Mouse (Mus musculus): ENCODE results near the gene Tnni3k. TPM values are rescaled to one million over a fixed set of nuclear protein-coding genes. Genes with fewer than 3 reads are reported as not detected.
"Not testable (repeated sequence)": the region's sequence is repeated elsewhere in the genome, so short reads cannot be mapped to it uniquely, and the experiment has no call there.

Gene Tnni3k
- polyA plus RNA-seq, 1 experiment from 2014 or later, result not detected

DNA sequence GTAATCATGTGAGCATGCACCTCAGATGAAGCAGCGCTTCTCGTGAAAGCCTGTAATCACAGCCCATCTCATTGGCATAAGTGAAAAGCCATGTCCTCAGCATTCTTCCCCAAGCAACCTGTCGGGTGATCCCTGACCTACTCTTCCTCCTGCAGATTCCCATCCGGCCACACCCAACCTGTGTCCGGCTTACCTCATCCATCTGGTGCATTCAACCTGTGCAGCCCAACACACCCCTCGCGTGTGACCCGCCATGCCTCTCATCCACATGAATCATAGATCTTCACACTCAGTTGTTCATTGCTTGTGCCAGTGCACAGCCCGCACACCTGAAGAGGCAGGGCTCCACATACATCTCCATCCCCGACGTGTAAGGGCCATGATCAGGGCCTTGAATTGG, 217.3 kb downstream of the Tnni3k start:
- Histone ChIP-seq H3K9ac (replicated peaks; ENCODE audit: low read depth, low read length) (no peak overlapping the region), H3K4me2 (replicated peaks; ENCODE audit: low read depth, low read length) (no peak overlapping the region), H3K36me3 (ENCODE audit: control insufficient read depth, insufficient read depth, low read length) (no peaks in the 10 kb centered on the region), H3K27ac (ENCODE audit: low read length) (no peak overlapping the region), H3K4me1 (ENCODE audit: control insufficient read depth, insufficient read depth, low read length) (no peaks in the 10 kb centered on the region), H3K27me3 (ENCODE audit: control insufficient read depth, insufficient read depth, low read length) (no peaks in the 10 kb centered on the region), H3K4me3 (ENCODE audit: low read depth, low read length) (no peak overlapping the region), H3K9me3 (ENCODE audit: control insufficient read depth, low read depth, low read length) (no peaks in the 10 kb centered on the region)
- no peak for ATAC-seq (ENCODE audit: insufficient number of reproducible peaks, insufficient read depth, low FRiP score, low read depth)
- WGBS, result 92% methylated on average over 11 of the region's 11 CpGs

DNA sequence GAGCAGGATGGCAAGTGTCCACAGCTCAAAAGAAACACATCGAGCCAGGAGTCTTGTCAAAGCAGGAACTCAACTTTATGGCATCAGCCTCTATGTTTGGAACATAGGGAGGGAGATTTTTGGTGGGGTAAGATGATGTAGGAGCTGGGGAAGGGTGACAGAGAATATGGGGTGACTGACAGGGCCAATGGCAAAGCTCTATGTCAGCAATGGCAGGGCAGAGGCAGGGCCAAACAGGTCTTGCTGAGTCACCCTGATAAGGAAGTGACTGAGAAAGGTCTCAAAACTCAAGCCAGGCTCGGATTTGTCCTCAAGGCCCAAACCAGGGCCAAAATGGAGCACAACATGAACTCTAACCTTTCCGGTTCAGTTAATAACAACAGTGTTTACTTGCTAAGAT, 219.1 kb downstream of the Tnni3k start:
- Histone ChIP-seq H3K9me3 (ENCODE audit: control insufficient read depth, low read depth, low read length) (no peaks in the 10 kb centered on the region), H3K36me3 (ENCODE audit: control insufficient read depth, insufficient read depth, low read length) (no peaks in the 10 kb centered on the region), H3K27ac (ENCODE audit: low read length) (no peak overlapping the region), H3K4me2 (replicated peaks; ENCODE audit: low read depth, low read length) (no peak overlapping the region), H3K4me3 (ENCODE audit: low read depth, low read length) (no peak overlapping the region), H3K9ac (replicated peaks; ENCODE audit: low read depth, low read length) (no peak overlapping the region), H3K27me3 (ENCODE audit: control insufficient read depth, insufficient read depth, low read length) (no peaks in the 10 kb centered on the region), H3K4me1 (ENCODE audit: control insufficient read depth, insufficient read depth, low read length) (no peaks in the 10 kb centered on the region)
- WGBS, result 79% methylated on average over 3 of the region's 3 CpGs
- ATAC-seq (ENCODE audit: insufficient number of reproducible peaks, insufficient read depth, low FRiP score, low read depth), result no peak

DNA sequence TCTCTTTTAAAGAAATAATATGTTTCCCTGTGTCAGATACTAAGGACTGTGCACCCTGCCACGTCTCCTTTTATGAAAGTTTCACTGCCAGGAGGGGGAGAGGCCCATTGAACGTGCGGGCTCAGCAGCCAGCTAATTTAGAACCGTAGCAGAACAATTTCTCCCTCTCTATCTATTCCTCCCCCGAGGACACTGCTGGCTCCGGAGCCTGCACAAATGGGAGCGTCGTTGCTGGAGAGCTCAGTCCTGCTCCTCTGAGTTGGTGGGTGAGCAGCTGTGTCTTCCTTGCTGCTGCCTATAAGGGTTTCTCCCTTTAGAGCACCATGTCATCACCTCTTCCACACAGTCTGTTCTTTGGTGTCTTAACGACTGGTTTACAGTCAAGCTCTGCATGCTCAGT, 220.8 kb downstream of the Tnni3k start:
- no peak overlapping the region for H3K4me3 ChIP-seq (ENCODE audit: low read depth, low read length)
- H3K4me1 ChIP-seq (ENCODE audit: control insufficient read depth, insufficient read depth, low read length), result no peaks in the 10 kb centered on the region
- no peak overlapping the region for H3K4me2 ChIP-seq (replicated peaks; ENCODE audit: low read depth, low read length)
- no peak overlapping the region for H3K9ac ChIP-seq (replicated peaks; ENCODE audit: low read depth, low read length)
- H3K9me3 ChIP-seq (ENCODE audit: control insufficient read depth, low read depth, low read length), result no peaks in the 10 kb centered on the region
- H3K27me3 ChIP-seq (ENCODE audit: control insufficient read depth, insufficient read depth, low read length), result no peaks in the 10 kb centered on the region
- H3K27ac ChIP-seq (ENCODE audit: low read length), result no peak overlapping the region
- no peaks in the 10 kb centered on the region for H3K36me3 ChIP-seq (ENCODE audit: control insufficient read depth, insufficient read depth, low read length)
- 82% methylated on average over 9 of the region's 9 CpGs for WGBS
- no peak for ATAC-seq (ENCODE audit: insufficient number of reproducible peaks, insufficient read depth, low FRiP score, low read depth)

DNA sequence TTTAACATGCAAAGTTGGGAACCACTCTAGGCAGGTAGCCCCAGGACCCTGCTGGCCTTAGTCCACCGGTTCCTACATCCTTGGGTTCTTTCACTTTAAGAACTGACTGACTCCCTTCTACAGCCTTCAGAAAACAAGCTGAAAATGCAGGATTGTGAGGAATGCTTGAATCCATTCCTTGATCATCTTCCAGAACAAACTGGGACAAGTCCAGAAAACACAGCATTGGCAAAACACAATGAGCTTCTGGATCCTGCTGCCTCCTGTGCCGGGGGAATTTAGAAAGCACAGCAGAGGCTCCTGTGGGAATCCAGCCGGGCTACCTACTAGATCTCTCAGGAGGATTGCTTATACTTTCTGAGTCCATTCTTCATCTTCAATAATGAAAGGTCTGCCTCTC, 229.5 kb downstream of the Tnni3k start:
- Histone ChIP-seq H3K9ac (replicated peaks; ENCODE audit: low read depth, low read length) (no peak overlapping the region), H3K27me3 (ENCODE audit: control insufficient read depth, insufficient read depth, low read length) (no peaks in the 10 kb centered on the region), H3K4me2 (replicated peaks; ENCODE audit: low read depth, low read length) (no peak overlapping the region), H3K4me3 (ENCODE audit: low read depth, low read length) (no peak overlapping the region), H3K36me3 (ENCODE audit: control insufficient read depth, insufficient read depth, low read length) (no peaks in the 10 kb centered on the region), H3K27ac (ENCODE audit: low read length) (no peak overlapping the region), H3K4me1 (ENCODE audit: control insufficient read depth, insufficient read depth, low read length) (no peaks in the 10 kb centered on the region), H3K9me3 (ENCODE audit: control insufficient read depth, low read depth, low read length) (no peaks in the 10 kb centered on the region)
- ATAC-seq (ENCODE audit: insufficient number of reproducible peaks, insufficient read depth, low FRiP score, low read depth), result no peak
- WGBS, result 80% methylated on average over 3 of the region's 3 CpGs

DNA sequence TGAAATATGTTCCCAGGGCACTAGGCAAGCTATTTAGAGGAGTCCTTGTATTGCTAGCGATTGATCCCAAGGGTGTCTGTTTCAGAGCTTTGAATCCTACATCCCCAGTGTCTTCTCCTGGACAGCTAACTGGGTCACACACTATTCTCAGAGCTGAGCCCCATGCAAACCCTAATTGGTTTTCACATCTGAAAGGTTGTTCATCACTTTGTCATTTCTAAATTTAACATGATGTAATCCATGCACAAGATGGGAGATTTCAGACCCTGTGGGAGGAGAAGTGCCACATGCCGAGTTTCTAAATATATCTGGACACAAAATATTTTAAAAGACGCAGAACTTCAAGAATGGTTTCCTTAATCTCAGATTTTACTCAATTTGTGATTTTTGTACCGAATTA, 230.5 kb downstream of the Tnni3k start:
- 71% methylated on average over 4 of the region's 4 CpGs for WGBS
- Histone ChIP-seq H3K36me3 (ENCODE audit: control insufficient read depth, insufficient read depth, low read length) (no peaks in the 10 kb centered on the region), H3K4me3 (ENCODE audit: low read depth, low read length) (no peak overlapping the region), H3K4me1 (ENCODE audit: control insufficient read depth, insufficient read depth, low read length) (no peaks in the 10 kb centered on the region), H3K27ac (ENCODE audit: low read length) (no peak overlapping the region), H3K9me3 (ENCODE audit: control insufficient read depth, low read depth, low read length) (no peaks in the 10 kb centered on the region), H3K9ac (replicated peaks; ENCODE audit: low read depth, low read length) (no peak overlapping the region), H3K4me2 (replicated peaks; ENCODE audit: low read depth, low read length) (no peak overlapping the region), H3K27me3 (ENCODE audit: control insufficient read depth, insufficient read depth, low read length) (no peaks in the 10 kb centered on the region)
- no peak for ATAC-seq (ENCODE audit: insufficient number of reproducible peaks, insufficient read depth, low FRiP score, low read depth)

DNA sequence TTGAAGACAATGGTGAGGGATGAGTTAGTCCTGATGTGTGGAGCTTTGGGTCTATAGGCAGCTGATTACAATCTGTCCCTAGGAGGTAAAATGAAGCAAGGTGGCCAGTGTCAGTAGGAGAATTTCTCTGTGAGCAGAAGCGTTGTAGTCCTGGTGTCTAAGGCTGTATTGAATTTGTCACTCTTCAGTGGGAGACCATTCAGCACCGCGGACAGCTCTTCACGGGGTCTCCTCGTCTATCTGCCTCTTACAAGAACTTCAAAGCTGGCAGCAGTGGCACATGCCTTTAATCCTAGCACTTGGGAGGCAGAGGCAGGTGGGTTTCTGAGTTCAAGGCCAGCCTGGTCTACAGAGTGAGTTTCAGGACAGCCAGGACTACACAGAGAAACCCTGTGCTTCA, 235.5 kb downstream of the Tnni3k start:
- H3K9me3 ChIP-seq (ENCODE audit: control insufficient read depth, low read depth, low read length); H3K27ac ChIP-seq (ENCODE audit: low read length); H3K4me1 ChIP-seq (ENCODE audit: control insufficient read depth, insufficient read depth, low read length); H3K27me3 ChIP-seq (ENCODE audit: control insufficient read depth, insufficient read depth, low read length); ATAC-seq (ENCODE audit: insufficient number of reproducible peaks, insufficient read depth, low FRiP score, low read depth); H3K36me3 ChIP-seq (ENCODE audit: control insufficient read depth, insufficient read depth, low read length); H3K4me2 ChIP-seq (replicated peaks; ENCODE audit: low read depth, low read length); H3K9ac ChIP-seq (replicated peaks; ENCODE audit: low read depth, low read length); H3K4me3 ChIP-seq (ENCODE audit: low read depth, low read length): not testable (repeated sequence)
- 9% methylated on average over 5 of the region's 5 CpGs for WGBS

DNA sequence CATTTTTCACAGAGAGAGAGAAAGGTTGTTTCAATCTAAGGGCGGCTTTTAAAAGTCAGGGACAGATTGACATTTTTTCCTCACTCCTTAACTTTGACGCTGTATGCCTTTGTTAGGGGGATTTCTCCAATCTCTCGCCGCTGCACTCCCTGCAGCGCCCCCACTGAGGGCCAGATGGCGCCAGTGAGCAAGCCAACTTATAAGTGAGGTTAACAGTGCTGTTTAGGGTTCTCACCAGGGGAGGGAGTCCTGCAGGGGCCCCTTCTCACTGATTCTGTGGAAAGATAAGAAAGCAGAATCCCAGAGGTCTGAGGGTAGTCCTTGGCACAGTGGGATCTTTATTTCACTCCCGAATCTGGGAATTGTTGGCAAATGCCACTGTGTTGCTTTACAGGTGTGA, 237.5 kb downstream of the Tnni3k start:
- Histone ChIP-seq H3K4me2 (replicated peaks; ENCODE audit: low read depth, low read length) (no peak overlapping the region), H3K27me3 (ENCODE audit: control insufficient read depth, insufficient read depth, low read length) (peaks cover 3% of the 10 kb centered on the region; the same call in 1 of the 2 replicates), H3K27ac (ENCODE audit: low read length) (no peak overlapping the region), H3K4me3 (ENCODE audit: low read depth, low read length) (no peak overlapping the region), H3K36me3 (ENCODE audit: control insufficient read depth, insufficient read depth, low read length) (no peaks in the 10 kb centered on the region), H3K9me3 (ENCODE audit: control insufficient read depth, low read depth, low read length) (no peaks in the 10 kb centered on the region), H3K4me1 (ENCODE audit: control insufficient read depth, insufficient read depth, low read length) (no peaks in the 10 kb centered on the region), H3K9ac (replicated peaks; ENCODE audit: low read depth, low read length) (no peak overlapping the region)
- ATAC-seq (ENCODE audit: insufficient number of reproducible peaks, insufficient read depth, low FRiP score, low read depth), result no peak
- 6% methylated on average over 7 of the region's 7 CpGs for WGBS

DNA sequence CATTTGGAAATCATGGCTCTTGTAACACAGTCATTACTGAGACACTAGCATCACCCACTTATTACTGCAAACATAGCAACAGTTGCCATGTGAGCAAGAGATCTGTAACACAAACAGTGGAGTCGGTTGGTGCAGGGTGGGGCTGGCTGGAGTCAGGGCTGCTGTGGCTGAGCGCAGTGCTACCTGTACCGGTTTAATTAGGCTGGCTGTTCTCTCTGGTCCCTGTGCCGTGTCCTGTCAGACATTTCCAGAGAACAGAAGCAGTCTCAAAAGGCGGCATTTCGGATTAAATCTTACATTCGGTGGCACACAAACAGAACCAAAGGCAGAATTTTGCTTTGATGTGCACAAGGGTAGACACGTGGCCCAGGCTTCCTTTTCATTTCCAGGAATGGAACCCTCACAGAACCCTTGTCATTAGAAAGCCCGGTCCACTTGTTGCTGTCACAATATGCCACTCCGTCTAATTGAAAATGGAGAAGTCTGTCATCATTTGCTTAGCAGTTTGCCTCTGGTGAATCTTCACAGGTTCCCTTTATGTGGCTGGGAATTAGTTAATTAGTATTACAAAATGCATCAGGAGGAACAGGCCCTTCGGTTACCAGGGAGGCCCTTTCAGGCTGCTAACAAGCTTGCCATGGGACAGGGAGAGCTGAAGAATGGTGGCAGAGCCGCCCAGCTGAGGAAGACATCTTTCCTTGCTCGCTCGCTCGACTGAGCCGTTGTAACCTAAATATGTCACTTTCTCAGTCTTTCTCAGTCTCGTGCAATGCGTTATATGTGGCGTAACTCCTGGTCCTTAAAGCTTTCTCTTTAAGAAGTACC, 238.2 kb downstream of the Tnni3k start:
- ATAC-seq (ENCODE audit: insufficient number of reproducible peaks, insufficient read depth, low FRiP score, low read depth), result peak; percentile 57; the same call in 1 of the 2 replicates
- Histone ChIP-seq H3K9me3 (ENCODE audit: control insufficient read depth, low read depth, low read length) (no peaks in the 10 kb centered on the region), H3K4me2 (replicated peaks; ENCODE audit: low read depth, low read length) (no peak overlapping the region), H3K27ac (ENCODE audit: low read length) (no peak overlapping the region), H3K36me3 (ENCODE audit: control insufficient read depth, insufficient read depth, low read length) (no peaks in the 10 kb centered on the region), H3K9ac (replicated peaks; ENCODE audit: low read depth, low read length) (no peak overlapping the region), H3K4me3 (ENCODE audit: low read depth, low read length) (no peak overlapping the region), H3K4me1 (ENCODE audit: control insufficient read depth, insufficient read depth, low read length) (no peaks in the 10 kb centered on the region), H3K27me3 (ENCODE audit: control insufficient read depth, insufficient read depth, low read length) (peaks cover 3% of the 10 kb centered on the region; the same call in 1 of the 2 replicates)
- 43% methylated on average over 19 of the region's 19 CpGs for WGBS

DNA sequence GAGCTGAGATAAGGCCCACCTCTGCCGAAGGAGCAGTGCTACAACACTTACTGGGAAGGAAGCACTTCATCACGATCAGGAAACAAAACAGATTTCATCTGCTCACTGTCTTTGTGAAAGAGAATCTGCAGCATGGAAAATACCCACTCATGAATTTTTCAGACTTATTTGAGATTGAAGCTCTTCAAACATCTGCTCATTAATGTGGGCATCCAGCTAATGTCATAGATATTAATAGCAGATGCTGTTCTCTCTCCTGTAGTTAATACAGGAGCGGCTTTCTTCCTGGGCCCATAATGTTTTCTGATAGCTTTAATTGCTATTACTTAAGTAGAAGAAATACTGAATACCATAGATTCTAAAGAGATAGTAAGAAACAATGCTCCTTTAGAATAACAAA, 239.0 kb downstream of the Tnni3k start:
- Histone ChIP-seq H3K4me2 (replicated peaks; ENCODE audit: low read depth, low read length) (no peak overlapping the region), H3K4me1 (ENCODE audit: control insufficient read depth, insufficient read depth, low read length) (no peaks in the 10 kb centered on the region), H3K36me3 (ENCODE audit: control insufficient read depth, insufficient read depth, low read length) (no peaks in the 10 kb centered on the region), H3K4me3 (ENCODE audit: low read depth, low read length) (no peak overlapping the region), H3K9me3 (ENCODE audit: control insufficient read depth, low read depth, low read length) (no peaks in the 10 kb centered on the region), H3K27ac (ENCODE audit: low read length) (no peak overlapping the region), H3K27me3 (ENCODE audit: control insufficient read depth, insufficient read depth, low read length) (peaks cover 3% of the 10 kb centered on the region; the same call in 1 of the 2 replicates), H3K9ac (replicated peaks; ENCODE audit: low read depth, low read length) (no peak overlapping the region)
- ATAC-seq (ENCODE audit: insufficient number of reproducible peaks, insufficient read depth, low FRiP score, low read depth), result no peak
- 68% methylated on average over 3 of the region's 3 CpGs for WGBS

All from stomach, embryonic 14.5 days (tissue).